Mouse (Mus musculus) MEL (cell line): ENCODE results near the gene Klf6.

Experiments
- BHLHE40 ChIP-seq: IDR thresholded peaks from 2 replicates; pipeline ENCODE4 v1.6.1; 2012; ENCODE audit warnings: low read depth, mild to moderate bottlenecking, inconsistent platforms, low read length, improper control_type of control experiment, borderline replicate concordance
- CHD2 ChIP-seq: IDR thresholded peaks from 2 replicates; pipeline ENCODE4 v1.6.1; 2011; ENCODE audit warnings: low read length, improper control_type of control experiment
- CTCF ChIP-seq, 3 experiments: IDR thresholded peaks in 2 of 3; conservative IDR thresholded peaks in 1 of 3; 2 replicates each; pipeline ENCODE4 v1.5.1; 2011 to 2012; ENCODE audit warnings: low read length in 3 of 3, low read depth in 2 of 3, mild to moderate bottlenecking in 2 of 3, improper control_type of control experiment in 1 of 3, inconsistent platforms in 1 of 3, mixed read lengths in 1 of 3, moderate library complexity in 1 of 3; ENCODE audit not compliant: control insufficient read depth in 1 of 3, insufficient read depth in 1 of 3, poor library complexity in 1 of 3, severe bottlenecking in 1 of 3
- E2F4 ChIP-seq: IDR thresholded peaks from 2 replicates; pipeline ENCODE4 v1.6.1; 2011; ENCODE audit warnings: low read depth, low read length, improper control_type of control experiment, borderline replicate concordance
- ELF1 ChIP-seq: IDR thresholded peaks from 2 replicates; pipeline ENCODE4 v1.6.1; 2014; ENCODE audit warnings: low read depth, mild to moderate bottlenecking, inconsistent platforms, low read length, improper control_type of control experiment, moderate library complexity
- EP300 ChIP-seq, 2 experiments: IDR thresholded peaks; 2 replicates each; pipeline ENCODE4 v1.6.1; 2011; ENCODE audit warnings: improper control_type of control experiment in 2 of 2, low read length in 2 of 2, low read depth in 1 of 2, mild to moderate bottlenecking in 1 of 2
- GATA1 ChIP-seq: IDR thresholded peaks from 2 replicates; pipeline ENCODE4 v1.6.1; 2011; ENCODE audit warnings: low read depth, low read length, improper control_type of control experiment
- JUND ChIP-seq: IDR thresholded peaks from 2 replicates; pipeline ENCODE4 v1.6.1; 2011; ENCODE audit warnings: low read depth, mild to moderate bottlenecking, improper control_type of control experiment, low read length
- MYB ChIP-seq: IDR thresholded peaks from 2 replicates; pipeline ENCODE4 v1.6.1; 2011; ENCODE audit warnings: mild to moderate bottlenecking, low read depth, low read length, improper control_type of control experiment
- POLR2A ChIP-seq, 2 experiments: IDR thresholded peaks; 2 replicates each; pipeline ENCODE4 v1.6.1; 2011 to 2012; ENCODE audit warnings: low read length in 2 of 2, mild to moderate bottlenecking in 2 of 2, control low read depth in 1 of 2, improper control_type of control experiment in 1 of 2, low read depth in 1 of 2, moderate library complexity in 1 of 2; ENCODE audit not compliant: control insufficient read depth in 1 of 2, insufficient read depth in 1 of 2, poor library complexity in 1 of 2
- RCOR1 ChIP-seq: IDR thresholded peaks from 2 replicates; pipeline ENCODE4 v1.6.1; 2012; ENCODE audit warnings: low read depth, mild to moderate bottlenecking, inconsistent platforms, low read length, improper control_type of control experiment
- SMC3 ChIP-seq: IDR thresholded peaks from 2 replicates; pipeline ENCODE4 v1.6.1; 2011; ENCODE audit warnings: low read depth, low read length, improper control_type of control experiment
- TCF12 ChIP-seq: IDR thresholded peaks from 2 replicates; pipeline ENCODE4 v1.6.1; 2014; ENCODE audit warnings: low read depth, mild to moderate bottlenecking, inconsistent platforms, low read length, improper control_type of control experiment, moderate library complexity
- UBTF ChIP-seq: IDR thresholded peaks from 2 replicates; pipeline ENCODE4 v1.6.1; 2012; ENCODE audit warnings: low read depth, mild to moderate bottlenecking, inconsistent platforms, low read length, improper control_type of control experiment, moderate library complexity, borderline replicate concordance; ENCODE audit not compliant: insufficient read depth

DNA sequence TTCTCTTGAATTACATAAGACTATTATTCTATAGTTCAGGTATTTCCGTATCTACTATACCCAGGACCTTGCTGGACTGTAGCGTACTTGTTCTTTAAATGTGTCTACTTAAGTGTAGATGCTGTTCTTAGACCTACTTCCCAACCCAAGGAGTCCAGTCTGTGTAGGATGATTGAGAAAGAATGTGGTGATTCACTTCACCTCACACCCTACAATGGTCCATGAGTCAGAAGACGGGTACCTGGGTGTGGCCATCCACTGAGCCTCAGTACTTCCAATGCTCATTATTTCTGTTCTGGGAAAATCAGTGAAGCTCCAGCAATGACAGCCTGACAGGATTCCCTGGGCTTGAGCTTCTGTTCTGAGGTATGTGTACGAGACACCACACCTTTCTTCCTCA is 25.5 kb downstream of the Klf6 start:
- no peak for TF ChIP-seq BHLHE40
- TF ChIP-seq CHD2 = no peak
- no peak for TF ChIP-seq UBTF
- no peak for TF ChIP-seq RCOR1
- TF ChIP-seq CTCF (IDR thresholded peaks at IDR 0.05 in 2 of 3, conservative IDR thresholded peaks at IDR 0.05 in 1 of 3; ENCODE audit: control insufficient read depth in 1 of 3, insufficient read depth in 1 of 3, low read depth in 2 of 3, low read length in 3 of 3, poor library complexity in 1 of 3, severe bottlenecking in 1 of 3) = no peak
- TF ChIP-seq JUND = no peak
- no peak for TF ChIP-seq E2F4
- TF ChIP-seq ELF1 = no peak
- no peak for TF ChIP-seq GATA1
- no peak for TF ChIP-seq POLR2A (IDR thresholded peaks at IDR 0.05; ENCODE audit: control insufficient read depth in 1 of 2, insufficient read depth in 1 of 2, low read depth in 1 of 2, low read length in 2 of 2, poor library complexity in 1 of 2)
- no peak for TF ChIP-seq SMC3
- no peak for TF ChIP-seq MYB
- no peak for TF ChIP-seq TCF12
- TF ChIP-seq EP300 (IDR thresholded peaks at IDR 0.05; ENCODE audit: low read depth in 1 of 2, low read length in 2 of 2) = no peak
